Mouse (Mus musculus): ENCODE results near the gene Tbx1.
"Not testable (repeated sequence)": the region's sequence is repeated elsewhere in the genome, so short reads cannot be mapped to it uniquely, and the experiment has no call there.

The Tbx1 gene

DNA sequence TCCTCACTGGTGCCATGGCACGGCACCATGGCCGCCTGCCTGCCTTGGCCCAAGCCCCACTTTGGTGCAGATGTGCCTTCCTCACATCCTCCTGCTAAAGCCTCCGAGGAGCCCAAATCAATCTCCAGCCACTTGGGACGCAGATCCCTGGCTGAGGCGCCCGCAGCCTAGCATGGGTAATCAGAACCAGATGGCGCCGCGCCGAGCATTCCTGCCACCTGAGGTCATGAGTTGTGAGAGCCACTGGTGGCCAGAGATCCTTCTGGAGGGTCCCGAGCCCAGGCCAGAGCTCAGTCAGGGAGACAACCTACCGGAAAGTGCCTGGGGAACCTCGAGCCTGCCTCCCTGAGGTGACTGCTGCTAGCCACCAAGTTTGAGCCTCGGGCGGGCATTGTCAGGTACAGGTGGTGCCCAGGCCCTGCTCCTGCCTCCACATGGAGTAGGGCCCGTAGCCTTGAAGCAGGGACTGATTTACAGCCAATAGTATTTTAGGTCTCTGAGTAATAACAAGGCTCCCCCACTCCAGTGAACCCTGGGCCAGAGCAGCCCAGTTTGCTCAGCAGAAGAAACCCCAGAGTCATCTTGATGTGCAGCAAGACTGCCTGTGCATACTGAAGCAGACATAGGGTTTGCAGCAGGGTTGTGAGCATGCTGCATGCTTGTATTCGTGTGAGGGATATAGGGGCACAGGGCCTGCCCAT, 35.1 kb downstream of the Tbx1 start:
- peak; percentile 35 for DNase-seq (ENCODE audit: extremely low read depth, insufficient read length, low spot score)

DNA sequence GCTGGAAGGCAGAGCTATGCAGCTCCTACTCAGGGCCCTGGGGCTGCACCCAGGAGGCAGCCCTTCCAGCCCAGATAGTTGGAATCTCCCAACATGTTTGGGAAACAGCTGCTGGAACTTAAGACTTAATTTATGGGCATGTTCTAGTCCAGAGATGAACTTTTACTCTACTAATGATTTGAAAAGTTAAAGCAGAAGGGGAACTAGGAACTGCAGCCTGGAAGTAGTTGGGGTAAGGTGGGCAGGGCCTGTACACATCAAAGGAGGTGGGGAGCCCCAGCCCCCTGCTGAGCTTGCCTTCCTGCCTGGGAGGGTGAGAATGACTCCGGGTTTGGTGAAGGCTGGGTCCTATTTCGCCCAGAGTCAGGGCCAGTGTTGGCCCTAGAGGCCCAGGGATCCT, 35.8 kb downstream of the Tbx1 start:
- no peak for DNase-seq (ENCODE audit: extremely low read depth, insufficient read length, low spot score)

DNA sequence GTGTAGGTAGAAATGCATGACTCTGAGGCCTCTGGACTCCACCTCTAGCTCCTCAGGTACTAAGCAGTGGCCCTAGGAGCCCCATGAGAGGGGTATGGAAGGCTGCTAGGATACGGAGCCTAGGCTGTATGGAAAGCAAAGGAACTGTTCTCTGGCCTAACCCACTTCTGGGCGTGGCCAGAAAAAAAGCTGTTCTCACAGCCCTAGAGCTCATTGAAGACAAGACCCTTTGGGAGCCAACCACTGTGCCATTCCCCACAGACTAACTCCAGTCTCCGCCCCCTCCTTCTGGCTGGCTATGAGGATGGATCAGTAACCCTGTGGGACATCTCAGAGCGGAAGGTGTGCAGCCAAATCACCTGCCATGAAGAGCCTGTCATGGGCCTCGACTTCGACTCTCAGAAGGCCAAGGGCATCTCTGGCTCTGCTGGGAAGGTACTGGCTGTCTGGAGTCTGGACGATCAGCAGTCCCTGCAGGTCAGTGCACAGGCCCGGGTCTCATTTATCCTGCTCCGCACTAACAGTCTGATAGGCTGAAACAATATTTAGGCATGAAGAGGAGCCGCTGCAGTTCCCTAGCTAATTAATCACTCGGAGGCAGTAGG, 38.3 kb downstream of the Tbx1 start:
- DNase-seq (ENCODE audit: extremely low read depth, insufficient read length, low spot score) = no peak

DNA sequence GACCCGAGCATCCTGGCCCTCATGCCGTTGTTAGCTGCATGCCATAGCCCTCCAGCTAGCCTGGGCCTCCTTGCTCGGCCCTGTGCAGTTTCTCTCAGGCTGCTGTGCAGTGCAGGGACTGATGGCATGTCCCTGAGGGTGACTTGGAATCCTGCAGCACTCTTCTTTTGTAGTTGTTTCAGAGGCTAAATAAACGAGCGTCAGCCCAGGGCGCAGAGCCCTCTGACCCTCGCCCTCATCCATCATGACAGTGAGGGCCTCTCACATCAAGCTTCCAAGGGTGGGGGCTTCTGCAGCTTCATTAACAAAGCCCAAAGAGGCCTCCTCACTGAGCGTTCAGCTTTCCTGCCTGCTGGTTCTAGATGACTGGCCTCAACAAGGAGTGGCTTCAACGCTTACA, 38.9 kb downstream of the Tbx1 start:
- no peak for DNase-seq (ENCODE audit: extremely low read depth, insufficient read length, low spot score)

DNA sequence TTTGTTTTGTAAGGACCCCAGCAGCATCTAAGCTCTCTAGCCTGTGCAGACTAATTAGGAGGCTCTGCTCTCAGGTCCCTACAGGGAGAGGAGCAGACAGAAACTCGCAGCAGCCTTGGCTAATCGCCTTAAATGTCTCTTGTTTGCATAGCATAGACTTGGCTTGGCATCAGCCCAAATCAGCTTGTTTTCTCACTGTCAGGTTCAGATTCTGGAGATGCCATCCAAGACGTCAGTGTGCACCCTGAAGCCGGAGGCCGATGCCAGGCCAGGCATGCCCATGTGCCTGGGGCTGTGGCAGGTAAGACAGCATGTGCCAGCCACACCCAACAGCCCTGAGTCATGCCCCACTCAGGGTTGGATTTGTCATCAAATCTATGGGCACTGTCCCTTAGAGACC, 42.6 kb downstream of the Tbx1 start:
- peak; percentile 30 for DNase-seq (ENCODE audit: extremely low read depth, insufficient read length, low spot score)

DNA sequence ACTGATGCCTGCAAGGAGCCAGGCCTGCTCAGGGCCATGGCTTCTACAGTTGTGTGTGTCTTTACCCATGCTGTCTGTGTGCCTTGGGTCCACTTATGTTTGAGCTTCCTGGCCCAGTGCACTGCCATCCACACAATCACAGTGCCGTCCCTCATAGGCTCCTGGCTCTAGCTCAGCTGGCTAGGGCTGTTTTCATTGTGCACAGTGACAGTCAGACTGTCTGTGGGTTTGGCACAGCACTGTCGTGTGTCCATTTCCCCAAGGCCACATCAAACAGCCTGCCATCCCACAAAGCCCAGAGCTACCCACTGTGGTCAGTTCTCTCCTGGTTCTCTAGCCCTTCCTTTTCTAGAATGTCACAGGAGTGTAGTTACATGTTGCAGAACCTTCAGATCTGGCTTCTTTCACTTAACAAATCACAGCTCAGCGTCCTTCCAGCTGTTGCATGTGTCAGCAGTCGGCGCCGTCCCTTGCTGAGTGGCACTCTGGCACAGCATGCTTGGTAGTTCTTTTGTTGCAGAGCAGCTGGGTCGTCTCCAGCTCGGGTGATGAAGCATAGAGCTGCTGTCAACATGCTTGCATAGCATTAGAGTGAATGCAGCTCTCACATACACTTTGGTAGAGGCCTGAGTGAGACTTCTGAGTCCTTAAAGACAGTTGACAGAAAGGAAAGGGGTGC, 47.2 kb downstream of the Tbx1 start:
- peak; percentile 43 for DNase-seq (ENCODE audit: extremely low read depth, insufficient read length, low spot score)

DNA sequence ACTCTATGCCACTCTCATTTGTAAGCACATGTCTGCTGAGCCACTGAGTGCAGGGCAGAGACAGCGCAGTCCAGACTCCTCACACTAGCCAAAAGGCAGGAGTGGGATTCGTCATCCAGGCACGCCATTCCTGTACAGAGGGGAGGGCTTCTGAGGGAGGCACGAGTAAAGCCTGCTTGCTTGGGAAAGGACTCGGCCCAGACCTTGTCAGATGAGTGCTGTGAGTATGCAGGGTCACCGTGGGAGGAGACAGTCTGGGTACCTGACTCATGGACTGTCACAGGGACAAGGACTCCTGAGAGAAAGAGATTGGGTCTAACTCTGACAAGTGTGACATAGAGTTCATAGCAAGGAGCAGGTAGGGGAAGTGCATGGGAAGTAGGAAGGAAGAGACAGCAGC, 51.2 kb downstream of the Tbx1 start:
- no peak for DNase-seq (ENCODE audit: extremely low read depth, insufficient read length, low spot score)

DNA sequence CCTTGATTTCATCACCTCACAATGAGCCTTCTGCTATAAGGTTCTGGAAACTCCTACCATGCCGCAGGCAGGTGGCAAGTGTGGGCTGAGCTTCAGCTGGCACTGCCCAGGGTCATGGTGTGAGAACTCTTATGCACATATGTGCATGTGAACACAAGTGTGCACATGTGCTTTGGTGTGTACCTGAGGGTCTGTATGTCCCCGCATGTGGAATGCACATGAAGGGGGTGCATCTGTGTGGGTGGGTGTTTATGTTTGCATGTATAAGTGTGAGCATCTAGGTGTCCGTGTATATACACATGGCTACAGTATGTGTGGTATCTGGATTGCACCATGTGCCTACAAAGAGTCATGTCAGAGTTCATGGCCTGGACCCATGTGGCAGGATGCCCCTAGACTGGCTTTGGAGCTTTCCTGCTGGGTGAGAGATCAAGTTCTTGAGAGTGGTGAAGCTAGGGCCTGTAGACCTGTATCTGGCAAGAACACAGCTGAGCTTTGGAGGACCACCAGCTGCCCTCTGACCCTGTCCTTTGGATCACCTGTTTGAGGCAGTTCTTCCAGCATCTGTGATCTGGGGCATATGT, 53.0 kb downstream of the Tbx1 start:
- DNase-seq (ENCODE audit: extremely low read depth, insufficient read length, low spot score) = no peak

DNA sequence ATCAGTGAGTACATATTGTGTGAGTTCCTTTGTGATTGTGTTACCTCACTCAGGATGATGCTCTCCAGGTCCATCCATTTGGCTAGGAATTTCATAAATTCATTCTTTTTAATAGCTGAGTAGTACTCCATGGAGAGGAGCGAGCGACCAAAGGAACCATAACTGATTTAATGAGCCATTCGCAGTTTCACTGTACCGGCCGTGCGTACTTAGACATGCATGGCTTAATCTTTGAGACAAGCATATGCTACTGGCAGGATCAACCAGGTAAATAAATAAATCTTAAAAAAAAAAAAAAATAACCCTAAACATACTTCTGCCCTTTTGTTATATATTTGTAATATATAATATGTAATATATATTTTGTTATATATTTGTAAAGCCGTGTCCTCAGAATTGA, 57.4 kb downstream of the Tbx1 start:
- DNase-seq (ENCODE audit: extremely low read depth, insufficient read length, low spot score) = not testable (repeated sequence)

Data from 3134 (cell line).